Mouse (Mus musculus): ENCODE data around the gene Trim56.
"Not testable (repeated sequence)": the region's sequence is repeated elsewhere in the genome, so short reads cannot be mapped to it uniquely, and the experiment has no call there.

Trim56 gene

GRCm38 (mm10) chr5:137115866-137116847 lies at the start of gene Trim56:
Trim56 (minus strand) TSS chr5:137116209.
- DNase-seq, result peak; percentile 93

DNA sequence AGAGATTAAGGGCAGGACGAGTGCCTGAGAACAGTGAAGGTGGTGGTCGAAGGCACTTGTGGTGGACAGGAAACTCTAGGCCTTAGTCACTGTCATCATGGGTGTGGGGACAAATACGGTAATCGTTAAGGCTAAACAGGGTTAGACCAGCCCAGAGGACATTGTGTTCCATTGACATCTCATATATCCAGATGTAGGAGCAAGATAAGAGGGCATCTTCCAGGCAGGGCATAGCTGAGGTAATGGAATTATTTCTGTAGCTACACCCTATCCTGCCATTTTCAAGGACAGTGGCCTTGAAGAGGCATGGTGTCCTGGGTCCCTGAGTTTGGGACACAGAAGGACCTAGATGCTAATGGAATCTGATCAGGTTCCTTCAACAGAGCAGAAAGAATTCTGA lies 45.8 kb upstream of the Trim56 start:
- DNase-seq, result no peak

DNA sequence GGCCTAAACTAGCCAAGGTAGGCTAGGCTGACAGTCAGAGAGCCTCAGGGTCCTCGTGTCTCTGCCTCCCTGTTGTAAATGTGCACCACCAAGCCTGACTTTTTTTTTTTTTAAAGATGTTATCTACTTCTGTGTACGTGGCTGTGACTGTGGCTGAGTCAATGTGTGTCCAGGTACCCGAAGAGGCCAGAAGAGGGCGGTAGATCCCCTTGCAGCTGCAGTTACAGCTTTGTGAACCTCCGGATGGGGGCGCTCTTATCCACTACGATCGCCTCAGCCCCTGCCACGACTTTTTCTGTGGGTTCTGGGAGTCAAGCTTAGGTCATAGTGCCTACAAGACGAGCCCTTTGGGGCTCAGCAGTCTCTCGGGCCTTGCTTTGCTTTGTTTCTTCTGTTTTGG lies 43.5 kb upstream of the Trim56 start:
- peak; percentile 59 for DNase-seq

GRCm38 (mm10) chr5:137153289-137153688 lies 37.3 kb upstream of the Trim56 start:
- DNase-seq, result no peak

GRCm38 (mm10) chr5:137152623-137153022 lies 36.6 kb upstream of the Trim56 start:
- DNase-seq, result no peak

DNA sequence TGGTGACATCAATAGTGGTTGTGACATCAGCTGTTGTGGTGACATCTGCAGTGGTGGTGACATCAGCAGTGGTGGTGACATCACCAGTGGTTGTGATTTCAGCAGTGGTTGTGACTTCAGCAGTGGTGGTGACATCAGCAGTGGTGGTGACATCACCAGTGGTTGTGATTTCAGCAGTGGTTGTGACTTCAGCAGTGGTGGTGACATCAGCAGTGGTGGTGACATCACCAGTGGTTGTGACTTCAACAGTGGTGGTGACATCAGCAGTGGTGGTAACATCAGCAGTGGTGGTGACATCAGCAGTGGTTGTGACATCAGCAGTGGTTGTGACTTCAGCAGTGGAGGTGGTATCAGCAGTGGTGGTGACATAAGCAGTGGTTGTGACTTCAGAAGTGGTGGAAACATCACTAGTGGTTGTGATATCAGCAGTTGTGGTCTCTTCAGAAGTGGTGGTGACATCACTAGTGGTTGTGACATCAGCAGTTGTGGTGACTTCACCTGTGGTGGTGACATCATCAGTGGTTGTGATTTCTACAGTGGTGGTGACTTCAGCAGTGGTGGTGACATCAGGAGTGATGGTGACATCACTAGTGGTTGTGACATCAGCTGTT lies 33.4 kb upstream of the Trim56 start, which contains the start of gene Muc3:
Gene Muc3, minus strand, starts transcription at position 51 of the 611 bp plus-strand sequence.
- not testable (repeated sequence) for DNase-seq

- DNase-seq, result no peak
These were observed 24.8 kb upstream of the Trim56 start for GRCm38 (mm10) chr5:137140836-137141235.

DNA sequence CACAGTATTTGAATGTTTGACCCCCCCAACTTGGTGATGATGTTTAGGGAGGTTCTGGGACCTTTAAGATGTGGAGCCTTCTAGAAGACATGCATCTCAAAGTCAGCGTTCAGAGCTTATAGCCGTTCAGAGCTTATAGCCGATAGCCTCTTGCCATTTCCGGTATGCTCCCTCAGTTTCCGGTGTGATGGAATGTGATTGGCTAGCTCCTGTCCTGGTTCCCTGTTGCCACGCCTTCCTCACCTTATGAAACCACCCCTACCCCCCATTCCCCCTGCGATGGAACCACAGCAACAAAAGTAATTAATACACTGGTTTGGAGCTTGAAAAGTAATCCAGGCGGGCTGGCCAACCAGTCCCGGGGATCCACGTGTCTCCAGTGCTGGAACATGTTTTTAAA lies 23.0 kb upstream of the Trim56 start:
- no peak for DNase-seq

GRCm38 (mm10) chr5:137134959-137135358 lies 18.9 kb upstream of the Trim56 start:
- no peak for DNase-seq

GRCm38 (mm10) chr5:137131490-137131889 lies 15.5 kb upstream of the Trim56 start:
- DNase-seq, result peak; percentile 54

- no peak for DNase-seq
These were observed 13.3 kb upstream of the Trim56 start for GRCm38 (mm10) chr5:137129281-137129680.

DNA sequence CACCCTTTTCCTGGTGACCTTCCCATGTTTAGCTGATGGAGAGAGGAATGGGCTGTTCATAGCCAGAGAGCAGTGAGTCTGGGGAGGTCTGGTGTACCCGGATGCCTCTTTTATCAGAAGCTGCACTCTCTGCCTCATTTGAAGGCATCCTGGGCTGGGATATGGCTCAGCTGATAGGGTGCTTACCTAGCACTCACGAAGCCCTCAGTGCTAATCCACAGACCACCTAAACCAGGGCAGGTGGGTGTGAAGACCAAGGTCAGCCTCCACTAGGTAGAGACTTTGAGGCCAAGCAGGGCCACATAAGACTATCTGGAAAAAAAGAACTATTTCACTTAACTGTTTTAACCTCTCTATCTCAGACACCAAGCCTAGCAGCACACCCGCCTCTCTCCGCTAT lies 7.5 kb upstream of the Trim56 start:
- DNase-seq, result no peak

DNA sequence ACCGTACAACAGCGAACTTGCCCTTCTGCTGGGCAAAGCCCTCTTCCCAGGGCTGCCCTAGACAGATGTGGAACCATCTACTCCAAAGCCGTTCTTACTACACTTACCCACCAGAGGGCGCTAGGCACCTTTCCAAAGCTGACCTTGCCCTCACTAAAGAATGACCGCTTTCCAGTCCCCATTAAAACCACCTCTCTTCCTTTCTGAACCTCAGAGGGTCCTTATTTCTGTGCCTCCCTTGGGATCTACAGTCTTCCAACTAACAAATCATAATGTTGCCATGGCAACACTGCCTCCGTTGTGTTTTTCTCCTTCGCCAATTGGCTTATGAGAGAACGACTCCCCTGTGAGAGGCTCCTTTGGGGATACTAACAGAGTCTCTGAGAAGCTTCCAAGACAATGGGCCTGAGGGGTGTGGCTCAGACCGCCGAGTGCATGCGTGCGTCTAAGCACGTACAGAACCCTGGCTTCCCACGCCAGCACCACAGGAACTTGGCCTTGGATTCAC lies 6.7 kb upstream of the Trim56 start:
- DNase-seq, result peak; percentile 88

GRCm38 (mm10) chr5:137121280-137121679 lies 5.3 kb upstream of the Trim56 start:
- no peak for DNase-seq

DNA sequence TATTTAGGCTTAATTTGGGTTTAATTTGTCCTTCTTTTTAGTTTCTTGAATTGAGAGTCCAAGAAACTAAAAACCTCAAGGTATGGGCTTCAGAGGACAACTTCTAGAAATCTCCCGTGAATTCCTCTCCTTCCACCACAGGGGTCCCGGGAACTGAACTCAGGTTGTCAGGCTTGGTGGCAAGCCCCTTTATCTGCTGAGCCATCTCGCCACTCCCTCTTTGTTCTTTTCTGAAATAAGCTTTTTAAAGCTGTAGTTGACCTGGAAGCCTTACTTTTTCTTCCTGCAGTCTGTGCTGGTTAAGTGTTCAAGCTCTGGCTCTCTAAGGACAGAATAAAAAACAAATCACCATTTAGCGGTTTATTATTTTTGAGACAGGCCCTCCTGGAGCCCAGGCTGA lies 2.9 kb upstream of the Trim56 start:
- DNase-seq, result no peak

- DNase-seq, result not testable (repeated sequence)
These were observed 2.0 kb upstream of the Trim56 start for GRCm38 (mm10) chr5:137117994-137118393.

- no peak for DNase-seq
These were observed 978 bp upstream of the Trim56 start for GRCm38 (mm10) chr5:137116987-137117386.

GRCm38 (mm10) chr5:137114891-137115561 lies 983 bp downstream of the Trim56 start:
- DNase-seq, result no peak

GRCm38 (mm10) chr5:137111542-137112408 lies 4.2 kb downstream of the Trim56 start:
- DNase-seq, result no peak

- DNase-seq, result no peak
These were observed 5.1 kb downstream of the Trim56 start for GRCm38 (mm10) chr5:137110863-137111262.

- DNase-seq, result no peak
These were observed 5.9 kb downstream of the Trim56 start for GRCm38 (mm10) chr5:137109941-137110593.

GRCm38 (mm10) chr5:137108111-137108510 lies 7.9 kb downstream of the Trim56 start:
- no peak for DNase-seq
